Mouse (Mus musculus): ENCODE data around the gene Rnf11. TPM values are rescaled to one million over a fixed set of nuclear protein-coding genes. Genes with fewer than 3 reads are reported as not detected.
"Not testable (repeated sequence)": the region's sequence is repeated elsewhere in the genome, so short reads cannot be mapped to it uniquely, and the experiment has no call there.

Gene Rnf11
- total RNA-seq, 1 experiment, result 19.3 TPM

DNA sequence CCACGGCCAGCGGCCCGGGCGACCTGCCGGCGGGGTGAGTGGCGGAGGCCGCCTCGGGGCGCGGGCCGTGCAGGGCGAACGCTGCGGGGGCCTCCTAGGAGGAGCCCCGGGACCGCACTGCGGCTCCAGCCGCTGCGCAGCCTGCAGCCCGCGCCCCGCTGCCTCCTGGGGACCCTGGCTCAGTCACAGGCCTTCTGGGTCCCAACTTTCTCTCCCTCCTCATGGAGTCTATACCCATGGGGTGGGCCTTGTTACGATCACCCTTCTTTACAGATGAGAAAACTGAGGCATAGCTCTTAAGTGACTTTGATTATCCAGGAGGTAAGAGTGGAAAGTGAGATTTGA, 77.4 kb downstream of the Rnf11 start:
- H3K4me1 ChIP-seq (ENCODE audit: control insufficient read depth in 2 of 2, insufficient read depth in 2 of 2, low read length in 2 of 2, poor library complexity in 1 of 2), result no peaks in the 10 kb centered on the region; a peak in 1 of 4 replicates
- peak overlapping the region; percentile 62 to 82 for H3K4me3 ChIP-seq (ENCODE audit: insufficient read depth in 1 of 2, low read depth in 1 of 2, low read length in 2 of 2, poor library complexity in 1 of 2, severe bottlenecking in 1 of 2)
- H3K27ac ChIP-seq (ENCODE audit: insufficient read depth, low read depth, low read length, poor library complexity, severe bottlenecking), result no peak overlapping the region
- no peaks in the 10 kb centered on the region for H3K36me3 ChIP-seq (ENCODE audit: control insufficient read depth, insufficient read depth, low read length, poor library complexity, severe bottlenecking)
- TF ChIP-seq HCFC1 (IDR thresholded peaks at IDR 0.05; ENCODE audit: borderline replicate concordance, insufficient read depth, low read length) (no peak), ZNF384 (IDR thresholded peaks at IDR 0.05; ENCODE audit: low read depth, low read length) (no peak), ZC3H11A (IDR thresholded peaks at IDR 0.05; ENCODE audit: borderline replicate concordance, low read depth, low read length) (no peak), CHD2 (IDR thresholded peaks at IDR 0.05; ENCODE audit: low read depth, low read length) (no peak), MAFK (IDR thresholded peaks at IDR 0.05; ENCODE audit: insufficient read depth, low read depth, low read length) (no peak)
- no peaks in the 10 kb centered on the region for H3K9me3 ChIP-seq (ENCODE audit: control insufficient read depth, insufficient read depth, low read depth, low read length)
- in situ Hi-C loops (cut with MboI; ENCODE audit: low sequenced_read_pairs in 2 of 2, unreplicated experiment in 2 of 2), result no loop called here
- peak overlapping the region; percentile 57 for H3K9ac ChIP-seq (ENCODE audit: insufficient read depth, low read depth, low read length, poor library complexity, severe bottlenecking)
- no peak for DNase-seq (ENCODE audit: low read depth, low spot score)

DNA sequence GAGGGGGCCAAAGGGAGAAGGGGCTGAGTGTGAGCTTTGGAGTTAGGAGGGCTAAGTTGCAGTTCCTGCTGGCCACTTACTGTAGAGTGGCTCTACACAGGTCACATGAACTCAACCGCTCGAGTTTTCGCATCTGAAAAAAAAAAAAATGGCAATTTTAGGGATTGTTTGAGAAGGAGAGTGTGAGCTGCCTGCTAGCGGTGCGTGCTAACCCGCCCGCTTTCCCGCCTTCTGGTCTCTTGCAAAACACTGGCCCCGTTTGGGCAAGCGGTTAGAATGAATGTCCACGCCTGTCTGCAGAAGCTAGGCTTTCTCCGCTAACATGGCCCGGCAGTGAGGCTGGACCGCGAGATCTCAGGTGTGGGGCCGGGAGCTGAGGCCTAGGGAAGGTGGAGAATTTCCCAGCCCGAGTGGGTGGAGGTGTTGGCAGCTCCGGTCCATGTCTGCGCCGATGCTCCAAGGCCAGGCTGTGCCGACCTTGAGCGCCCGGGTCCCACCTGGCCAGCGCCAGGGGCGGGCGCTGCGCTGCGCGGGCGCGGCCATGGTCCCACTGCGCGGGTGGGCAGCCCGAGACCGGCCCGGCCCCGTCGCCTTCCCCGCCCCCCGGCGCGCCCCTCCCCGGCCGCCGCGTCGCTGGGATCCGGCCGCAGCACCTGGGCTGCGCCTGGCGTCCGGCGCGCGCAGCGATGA, 77.9 kb downstream of the Rnf11 start, which contains the start of gene Ttc39a:
Gene Ttc39a, plus strand, starts transcription at position 138 of the 690 bp plus-strand sequence.
- Histone ChIP-seq H3K4me3 (ENCODE audit: insufficient read depth in 1 of 2, low read depth in 1 of 2, low read length in 2 of 2, poor library complexity in 1 of 2, severe bottlenecking in 1 of 2) (peak within 1 kb of the TSS; percentile 64 to 82), H3K9ac (ENCODE audit: insufficient read depth, low read depth, low read length, poor library complexity, severe bottlenecking) (peak within 1 kb of the TSS; percentile 57), H3K36me3 (ENCODE audit: control insufficient read depth, insufficient read depth, low read length, poor library complexity, severe bottlenecking) (no peaks in the 10 kb centered on the region), H3K9me3 (ENCODE audit: control insufficient read depth, insufficient read depth, low read depth, low read length) (no peaks in the 10 kb centered on the region), H3K27ac (ENCODE audit: insufficient read depth, low read depth, low read length, poor library complexity, severe bottlenecking) (no peak within 1 kb of the TSS), H3K4me1 (ENCODE audit: control insufficient read depth in 2 of 2, insufficient read depth in 2 of 2, low read length in 2 of 2, poor library complexity in 1 of 2) (no peaks in the 10 kb centered on the region; a peak in 1 of 4 replicates)
- DNase-seq (ENCODE audit: low read depth, low spot score), result no peak
- TF ChIP-seq MAFK (IDR thresholded peaks at IDR 0.05; ENCODE audit: insufficient read depth, low read depth, low read length) (no peak), CHD2 (IDR thresholded peaks at IDR 0.05; ENCODE audit: low read depth, low read length) (no peak), ZC3H11A (IDR thresholded peaks at IDR 0.05; ENCODE audit: borderline replicate concordance, low read depth, low read length) (no peak), ZNF384 (IDR thresholded peaks at IDR 0.05; ENCODE audit: low read depth, low read length) (no peak), HCFC1 (IDR thresholded peaks at IDR 0.05; ENCODE audit: borderline replicate concordance, insufficient read depth, low read length) (no peak)
- in situ Hi-C loops (cut with MboI; ENCODE audit: low sequenced_read_pairs in 2 of 2, unreplicated experiment in 2 of 2), result no loop called here

DNA sequence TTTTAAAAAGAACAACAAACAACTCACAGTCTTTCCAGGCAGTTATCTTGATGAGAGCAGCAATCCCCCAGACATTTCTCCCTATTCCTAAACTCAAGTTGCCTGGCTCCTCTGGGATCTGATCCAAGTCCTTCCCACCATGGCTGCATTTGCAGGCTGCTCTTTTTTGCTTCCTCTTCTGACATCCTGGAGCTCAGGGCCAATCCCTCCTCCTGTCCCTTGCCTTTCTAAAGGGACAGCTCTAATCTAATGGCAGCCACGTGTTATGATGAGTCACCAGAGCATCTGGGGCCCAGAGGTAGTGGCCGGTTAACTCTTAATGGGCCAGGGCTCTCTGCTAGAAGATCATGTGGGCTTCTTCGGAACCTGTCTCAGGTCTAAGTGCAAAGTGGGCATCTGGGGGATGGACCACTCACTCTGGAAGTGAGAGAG, 78.5 kb downstream of the Rnf11 start:
- H3K9ac ChIP-seq (ENCODE audit: insufficient read depth, low read depth, low read length, poor library complexity, severe bottlenecking), result peak overlapping the region; percentile 57
- TF ChIP-seq CHD2 (IDR thresholded peaks at IDR 0.05; ENCODE audit: low read depth, low read length), result no peak
- TF ChIP-seq ZNF384 (IDR thresholded peaks at IDR 0.05; ENCODE audit: low read depth, low read length), result no peak
- no peak for TF ChIP-seq ZC3H11A (IDR thresholded peaks at IDR 0.05; ENCODE audit: borderline replicate concordance, low read depth, low read length)
- TF ChIP-seq MAFK (IDR thresholded peaks at IDR 0.05; ENCODE audit: insufficient read depth, low read depth, low read length), result no peak
- no peak for TF ChIP-seq HCFC1 (IDR thresholded peaks at IDR 0.05; ENCODE audit: borderline replicate concordance, insufficient read depth, low read length)
- H3K27ac ChIP-seq (ENCODE audit: insufficient read depth, low read depth, low read length, poor library complexity, severe bottlenecking), result no peak overlapping the region
- no peaks in the 10 kb centered on the region for H3K9me3 ChIP-seq (ENCODE audit: control insufficient read depth, insufficient read depth, low read depth, low read length)
- in situ Hi-C loops (cut with MboI; ENCODE audit: low sequenced_read_pairs in 2 of 2, unreplicated experiment in 2 of 2), result no loop called here
- no peaks in the 10 kb centered on the region for H3K36me3 ChIP-seq (ENCODE audit: control insufficient read depth, insufficient read depth, low read length, poor library complexity, severe bottlenecking)
- H3K4me3 ChIP-seq (ENCODE audit: insufficient read depth in 1 of 2, low read depth in 1 of 2, low read length in 2 of 2, poor library complexity in 1 of 2, severe bottlenecking in 1 of 2), result peak overlapping the region; percentile 64 to 82; a peak in 3 of 4 replicates
- no peak for DNase-seq (ENCODE audit: low read depth, low spot score)
- H3K4me1 ChIP-seq (ENCODE audit: control insufficient read depth in 2 of 2, insufficient read depth in 2 of 2, low read length in 2 of 2, poor library complexity in 1 of 2), result no peaks in the 10 kb centered on the region; a peak in 1 of 4 replicates

DNA sequence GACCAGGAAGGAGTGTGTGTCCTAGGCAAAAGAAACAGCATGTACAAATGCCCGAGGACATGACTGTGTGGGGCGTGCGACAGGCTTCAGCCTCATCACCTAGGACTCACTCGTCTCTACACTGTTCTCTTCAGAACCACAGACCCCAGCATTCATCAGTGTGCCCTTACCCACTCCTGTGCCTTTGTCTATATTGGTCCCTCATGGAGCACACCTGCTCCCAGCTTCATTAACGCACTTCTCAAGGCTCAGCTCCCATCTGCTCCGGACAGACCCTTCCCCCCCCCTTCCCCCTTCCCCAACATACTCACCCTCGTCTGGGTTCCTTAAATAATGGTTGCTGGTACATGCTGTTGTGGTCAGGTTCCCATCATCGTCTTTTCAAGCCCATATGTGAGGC, 79.1 kb downstream of the Rnf11 start:
- no peak for TF ChIP-seq ZC3H11A (IDR thresholded peaks at IDR 0.05; ENCODE audit: borderline replicate concordance, low read depth, low read length)
- no peak for TF ChIP-seq MAFK (IDR thresholded peaks at IDR 0.05; ENCODE audit: insufficient read depth, low read depth, low read length)
- no peak for TF ChIP-seq HCFC1 (IDR thresholded peaks at IDR 0.05; ENCODE audit: borderline replicate concordance, insufficient read depth, low read length)
- TF ChIP-seq ZNF384 (IDR thresholded peaks at IDR 0.05; ENCODE audit: low read depth, low read length), result no peak
- no peak for TF ChIP-seq CHD2 (IDR thresholded peaks at IDR 0.05; ENCODE audit: low read depth, low read length)
- Histone ChIP-seq H3K36me3 (ENCODE audit: control insufficient read depth, insufficient read depth, low read length, poor library complexity, severe bottlenecking) (no peaks in the 10 kb centered on the region), H3K27ac (ENCODE audit: insufficient read depth, low read depth, low read length, poor library complexity, severe bottlenecking) (no peak overlapping the region), H3K4me3 (ENCODE audit: insufficient read depth in 1 of 2, low read depth in 1 of 2, low read length in 2 of 2, poor library complexity in 1 of 2, severe bottlenecking in 1 of 2) (no peak overlapping the region), H3K9ac (ENCODE audit: insufficient read depth, low read depth, low read length, poor library complexity, severe bottlenecking) (no peak overlapping the region), H3K9me3 (ENCODE audit: control insufficient read depth, insufficient read depth, low read depth, low read length) (no peaks in the 10 kb centered on the region), H3K4me1 (ENCODE audit: control insufficient read depth in 2 of 2, insufficient read depth in 2 of 2, low read length in 2 of 2, poor library complexity in 1 of 2) (no peaks in the 10 kb centered on the region; a peak in 1 of 4 replicates)
- in situ Hi-C loops (cut with MboI; ENCODE audit: low sequenced_read_pairs in 2 of 2, unreplicated experiment in 2 of 2), result no loop called here
- no peak for DNase-seq (ENCODE audit: low read depth, low spot score)

DNA sequence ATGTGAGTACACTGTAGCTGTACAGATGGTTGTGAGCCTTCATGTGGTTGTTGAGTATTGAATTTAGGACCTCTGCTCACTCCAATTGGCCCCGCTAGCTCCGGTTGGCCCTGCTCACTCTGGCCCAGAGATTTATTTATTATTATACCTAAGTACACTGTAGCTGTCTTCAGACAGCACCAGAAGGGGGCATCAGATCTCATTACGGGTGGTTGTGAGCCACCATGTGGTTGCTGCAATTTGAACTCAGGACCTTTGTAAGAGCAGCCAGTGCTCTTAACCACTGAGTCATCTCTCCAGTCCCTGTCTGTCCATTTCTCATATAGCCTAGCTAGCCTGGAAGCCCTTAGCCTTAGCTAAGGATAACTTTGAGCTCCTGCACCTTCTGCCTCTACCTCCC, 79.6 kb downstream of the Rnf11 start:
- H3K9me3 ChIP-seq (ENCODE audit: control insufficient read depth, insufficient read depth, low read depth, low read length); H3K9ac ChIP-seq (ENCODE audit: insufficient read depth, low read depth, low read length, poor library complexity, severe bottlenecking); H3K36me3 ChIP-seq (ENCODE audit: control insufficient read depth, insufficient read depth, low read length, poor library complexity, severe bottlenecking); H3K27ac ChIP-seq (ENCODE audit: insufficient read depth, low read depth, low read length, poor library complexity, severe bottlenecking); H3K4me3 ChIP-seq (ENCODE audit: insufficient read depth in 1 of 2, low read depth in 1 of 2, low read length in 2 of 2, poor library complexity in 1 of 2, severe bottlenecking in 1 of 2); in situ Hi-C loops (cut with MboI; ENCODE audit: low sequenced_read_pairs in 2 of 2, unreplicated experiment in 2 of 2); DNase-seq (ENCODE audit: low read depth, low spot score); H3K4me1 ChIP-seq (ENCODE audit: control insufficient read depth in 2 of 2, insufficient read depth in 2 of 2, low read length in 2 of 2, poor library complexity in 1 of 2): not testable (repeated sequence)
